Mouse (Mus musculus): ENCODE measurements around the gene Slc25a28.
A peak's percentile ranks its signal among the peaks of the same experiment; 100 is the strongest.

GRCm38 (mm10) chr19:43689419-43690246 is 15.0 kb upstream of the Slc25a28 start, which contains the start of gene Entpd7:
- TF ChIP-seq CTCF (IDR thresholded peaks at IDR 0.05; ENCODE audit: low read depth) (peak; percentile 72), EP300 (optimal IDR thresholded peaks at IDR 0.05) (no peak)

Measured in stomach, postnatal 0 days (tissue).